Mouse (Mus musculus) intestine, embryonic 14.5 days (tissue): ENCODE results near the gene Prap1. TPM values are rescaled to one million over a fixed set of nuclear protein-coding genes. Genes with fewer than 3 reads are reported as not detected.

Experiments used
- polyA plus RNA-seq: library from polyadenylated mRNA; unstranded; fragments of >200 nt; fragmentation: Nextera tagmentation; extraction: Ambion mirVana; gene quantifications from 2 replicates; pipeline ENCODE4 v1.2.1, GENCODE M21; 2014

Prap1 gene
- polyA plus RNA-seq, 1 experiment from 2014 or later: 202 TPM

Other genes starting within 250 kb of the Prap1 start
- gene Kndc1, start 198.7 kb upstream of the Prap1 start, polyA plus RNA-seq: 0.20 and 0.55 TPM in 2 replicates
- gene Utf1, start 149.6 kb upstream of the Prap1 start, polyA plus RNA-seq: not detected in 2 replicates
- gene 6430531B16Rik, start 114.6 kb upstream of the Prap1 start, polyA plus RNA-seq: 0.48 TPM in 1 of 2 replicates, not detected in the other
- 1.6 and 2.1 TPM in 2 replicates for gene Adam8, start 100.8 kb upstream of the Prap1 start, polyA plus RNA-seq
- gene Zfp511, start 57.0 kb upstream of the Prap1 start, polyA plus RNA-seq: 36.1 and 41.5 TPM in 2 replicates
- gene Tubgcp2, start 56.7 kb upstream of the Prap1 start, polyA plus RNA-seq: 56.0 and 61.2 TPM in 2 replicates
- gene Msx3, start 44.3 kb upstream of the Prap1 start, polyA plus RNA-seq: not detected in 2 replicates
- 2.8 and 3.5 TPM in 2 replicates for gene Caly, start 10.8 kb upstream of the Prap1 start, polyA plus RNA-seq
- 34.9 and 39.4 TPM in 2 replicates for gene Fuom, start 9.0 kb downstream of the Prap1 start, polyA plus RNA-seq
- 35.5 and 39.5 TPM in 2 replicates for gene Paox, start 22.4 kb downstream of the Prap1 start, polyA plus RNA-seq
- 177 and 183 TPM in 2 replicates for gene Echs1, start 23.1 kb downstream of the Prap1 start, polyA plus RNA-seq
- gene Mtg1, start 44.2 kb downstream of the Prap1 start, polyA plus RNA-seq: 30.8 and 31.6 TPM in 2 replicates
- 0.72 and 0.77 TPM in 2 replicates for gene Sprn, start 61.5 kb downstream of the Prap1 start, polyA plus RNA-seq
- not detected in 2 replicates for gene Olfr522, start 71.4 kb downstream of the Prap1 start, polyA plus RNA-seq
- not detected in 2 replicates for gene Olfr523, start 79.8 kb downstream of the Prap1 start, polyA plus RNA-seq
- not detected in 2 replicates for gene Olfr524, start 112.6 kb downstream of the Prap1 start, polyA plus RNA-seq
- 0.07 TPM in 1 of 2 replicates, not detected in the other for gene Cd163l1, start 124.9 kb downstream of the Prap1 start, polyA plus RNA-seq
- gene 5830411N06Rik, start 153.9 kb downstream of the Prap1 start, polyA plus RNA-seq: not detected in 2 replicates
- gene Olfr525, start 227.5 kb downstream of the Prap1 start, polyA plus RNA-seq: not detected in 2 replicates
- not detected in 2 replicates for gene Olfr527, start 240.6 kb downstream of the Prap1 start, polyA plus RNA-seq